17 mouse cellular contexts compared by ENCODE assay signal in the genomic region with DNA sequence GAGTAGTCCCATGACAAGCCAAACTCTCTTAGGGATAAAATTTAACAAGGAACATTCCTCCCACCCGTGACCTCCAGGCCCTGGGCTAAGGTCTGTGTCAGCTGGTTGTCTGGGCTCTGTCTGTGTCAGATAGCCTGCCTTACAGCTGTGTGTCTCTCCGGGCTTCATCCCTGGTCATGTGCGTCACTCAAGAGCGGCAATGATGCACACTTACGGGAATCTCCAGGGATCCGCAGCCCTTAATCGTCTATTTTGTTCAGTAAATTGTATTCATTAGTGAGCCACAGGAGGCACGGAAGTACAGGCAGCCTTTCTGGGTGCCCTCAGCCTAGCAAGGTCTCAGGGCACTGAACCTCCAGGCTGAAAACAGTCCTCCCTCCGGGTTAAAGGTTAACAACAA. TPM values are rescaled to one million over a fixed set of nuclear protein-coding genes. Genes with fewer than 3 reads are reported as not detected.
A peak's percentile ranks its signal among the peaks of the same experiment; 100 is the strongest.
DNase-seq lines count a peak whose midpoint lies in the region; ATAC-seq and TF ChIP-seq lines count a peak whose summit lies in the region.
"Had no signal": no experiment of that assay in that cellular context is flagged by ENCODE, and none has a peak within 500 bp of the region (broad histone marks: within the 10 kb centered on the region; RNA-seq: fewer than 3 reads in every experiment).

No protein-coding gene starts in this region.

- no peak overlapping the region for H3K4me3 ChIP-seq in heart, embryonic 11.5 days (ENCODE audit: low read depth, low read length)
- no peak overlapping the region for H3K4me3 ChIP-seq in heart, adult 2 months
- no peak overlapping the region for H3K4me3 ChIP-seq in kidney, embryonic 14.5 days (ENCODE audit: low read length)
- H3K4me3 ChIP-seq: erythroblast, embryonic 14.5 days; heart, embryonic 15.5 days; limb, embryonic 13.5 days; stomach, embryonic 15.5 days had no signal

- DNase-seq in heart, adult 2 months: no peak
- peak; percentile 50 for DNase-seq in kidney, adult 18-20 months
- peak; percentile 20 for DNase-seq in embryo, embryonic 9.5 days (ENCODE audit: extremely low spot score)
- DNase-seq in kidney, postnatal 14 days: peak; percentile 54
- DNase-seq in ovary, postnatal 14 days (ENCODE audit: low spot score): no peak
- DNase-seq in left cerebral cortex, adult 9 months (ENCODE audit: low spot score in 2 of 2): no peak
- DNase-seq: cerebellum, adult 9-11 months; lung, adult 2 months; thymus, postnatal 4 days had no signal

- TF ChIP-seq EP300 in heart, adult 2 months (IDR thresholded peaks at IDR 0.05; ENCODE audit: insufficient read depth, low read depth, low read length): no peak

- H3K36me3 ChIP-seq in heart, embryonic 11.5 days (ENCODE audit: control insufficient read depth, insufficient read depth, low read length): 0 out of 2 replicates have a peak, but pooled peaks cover 2% of the 10 kb centered on the region
- no peaks in the 10 kb centered on the region for H3K36me3 ChIP-seq in heart, adult 2 months (ENCODE audit: control insufficient read depth, insufficient read depth, low read length)
- H3K36me3 ChIP-seq in kidney, embryonic 14.5 days (ENCODE audit: control insufficient read depth, insufficient read depth, low read length): no peaks in the 10 kb centered on the region
- H3K36me3 ChIP-seq: heart, embryonic 15.5 days; limb, embryonic 13.5 days; stomach, embryonic 15.5 days had no signal

- no peak overlapping the region for H3K27ac ChIP-seq in heart, embryonic 11.5 days (ENCODE audit: low read depth, low read length)
- H3K27ac ChIP-seq in heart, adult 2 months: no peak overlapping the region
- H3K27ac ChIP-seq in kidney, embryonic 14.5 days (ENCODE audit: low read depth, low read length): no peak overlapping the region
- H3K27ac ChIP-seq: heart, embryonic 15.5 days; kidney, postnatal 0 days; limb, embryonic 13.5 days; stomach, embryonic 15.5 days had no signal

- intact Hi-C loops in heart, adult 2 months (cut with DNase I): no loop called here

- no peaks in the 10 kb centered on the region for H3K27me3 ChIP-seq in heart, embryonic 11.5 days (ENCODE audit: control insufficient read depth, insufficient read depth, low read length)
- no peaks in the 10 kb centered on the region for H3K27me3 ChIP-seq in heart, adult 2 months (ENCODE audit: control insufficient read depth, insufficient read depth, low read length)
- no peaks in the 10 kb centered on the region for H3K27me3 ChIP-seq in kidney, embryonic 14.5 days (ENCODE audit: control insufficient read depth, insufficient read depth, low read length)
- H3K27me3 ChIP-seq: heart, embryonic 15.5 days; limb, embryonic 13.5 days; stomach, embryonic 15.5 days had no signal

- ATAC-seq in heart, embryonic 11.5 days (replicated peaks; ENCODE audit: insufficient number of reproducible peaks, low FRiP score, low TSS enrichment): no peak
- no peak for ATAC-seq in kidney, embryonic 14.5 days (ENCODE audit: low FRiP score, low TSS enrichment)
- ATAC-seq: activated CD4-positive, CD25-positive, alpha-beta regulatory T cell, adult 4 months had no signal

- H3K9ac ChIP-seq in heart, embryonic 11.5 days (ENCODE audit: low read depth, low read length): 0 out of 2 replicates have a peak overlapping the region, but pooled peaks have one; percentile 16
- no peak overlapping the region for H3K9ac ChIP-seq in heart, adult 2 months (ENCODE audit: low read depth, low read length)
- no peak overlapping the region for H3K9ac ChIP-seq in kidney, embryonic 14.5 days (ENCODE audit: low read depth, low read length)
- H3K9ac ChIP-seq: heart, embryonic 15.5 days; limb, embryonic 13.5 days; stomach, embryonic 15.5 days had no signal

- TF ChIP-seq CTCF in heart, adult 2 months (IDR thresholded peaks at IDR 0.05): no peak

- no peak overlapping the region for H3K4me2 ChIP-seq in heart, embryonic 11.5 days
- H3K4me2 ChIP-seq in kidney, embryonic 14.5 days (replicated peaks; ENCODE audit: low read depth, low read length): no peak overlapping the region
- H3K4me2 ChIP-seq: heart, embryonic 15.5 days; limb, embryonic 13.5 days; stomach, embryonic 15.5 days had no signal

- H3K9me3 ChIP-seq in heart, embryonic 11.5 days (replicated peaks; ENCODE audit: control insufficient read depth, low read length): no peaks in the 10 kb centered on the region
- H3K9me3 ChIP-seq in kidney, embryonic 14.5 days (ENCODE audit: control insufficient read depth, low read length): no peaks in the 10 kb centered on the region
- H3K9me3 ChIP-seq: heart, embryonic 15.5 days; limb, embryonic 13.5 days; stomach, embryonic 15.5 days had no signal

- no peaks in the 10 kb centered on the region for H3K79me2 ChIP-seq in heart, adult 2 months (replicated peaks; ENCODE audit: control insufficient read depth, insufficient read depth, low read length)

- peaks cover 23% of the 10 kb centered on the region for H3K4me1 ChIP-seq in heart, embryonic 11.5 days (ENCODE audit: control insufficient read depth, insufficient read depth, low read length)
- H3K4me1 ChIP-seq in heart, adult 2 months (ENCODE audit: control insufficient read depth, insufficient read depth, low read length): no peaks in the 10 kb centered on the region
- no peaks in the 10 kb centered on the region for H3K4me1 ChIP-seq in kidney, embryonic 14.5 days (ENCODE audit: control insufficient read depth, insufficient read depth, low read length)
- H3K4me1 ChIP-seq: limb, embryonic 13.5 days; stomach, embryonic 15.5 days had no signal

- WGBS in heart, embryonic 11.5 days (ENCODE audit: insufficient replicate concordance): 49% methylated on average over 9 of the region's 9 CpGs
- 46% methylated on average over 9 of the region's 9 CpGs for WGBS in heart, adult 2 months
- 67% methylated on average over 9 of the region's 9 CpGs for WGBS in kidney, embryonic 14.5 days

- TF ChIP-seq POLR2A in heart, adult 2 months (IDR thresholded peaks at IDR 0.05; ENCODE audit: insufficient read depth, low read depth, low read length): no peak

RNA-seq across cellular contexts. Expression of a gene that starts 10.1 kb away (rescaled TPM):
- 107 and 108 TPM in 2 replicates for polyA plus RNA-seq in heart, embryonic 11.5 days (2014; fragmentation: Nextera tagmentation; extraction: Ambion mirVana)
- total RNA-seq in heart, adult 2 months (2021): 1 to 10 TPM; 4.6 to 4.7 TPM
- 8.7 and 9.1 TPM in 2 replicates for polyA plus RNA-seq in heart, adult 2 months (2012; rRNA removed)
- 6.7 and 10.8 TPM in 2 replicates for polyA plus RNA-seq in kidney, embryonic 14.5 days (2014; fragmentation: Nextera tagmentation; extraction: Ambion mirVana)
- polyA plus RNA-seq: erythroblast, embryonic 14.5 days had no signal

Comparison
In these comparisons a context has a peak if more than half of its experiments do, and no peak if none do; other contexts are left out.
1. DNase-seq: peak in kidney, adult 18-20 months (single experiment), embryo, embryonic 9.5 days (single experiment) and kidney, postnatal 14 days (single experiment); none in heart, adult 2 months (0 of 2), ovary, postnatal 14 days (single experiment) and left cerebral cortex, adult 9 months (0 of 2).